Mouse (Mus musculus): ENCODE measurements around the gene Actr3.

GRCm38 (mm10) chr1:125382622-125383021, 52.9 kb downstream of the Actr3 start:
- TF ChIP-seq CTCF (IDR thresholded peaks at IDR 0.05; ENCODE audit: low read depth) (peak; percentile 26; the same call in 1 of the 2 replicates), EP300 (IDR thresholded peaks at IDR 0.05; ENCODE audit: low read depth) (no peak)

All from liver, embryonic 14.5 days (tissue).